In genomic region chrX:142540264-142540663, GRCm38 (mm10) we compare ENCODE assay signal across 8 mouse cellular contexts.
DNase-seq lines count a peak whose midpoint lies in the region; ATAC-seq and TF ChIP-seq lines count a peak whose summit lies in the region.

No protein-coding gene starts in this region.

- DNase-seq in ES-CJ7 (ENCODE audit: low read depth, low spot score) = peak; percentile 53
- DNase-seq in brain, adult 2 months (ENCODE audit: low read depth, low spot score) = peak; percentile 76
- DNase-seq in kidney, postnatal 0 days (ENCODE audit: low spot score) = peak; percentile 82
- peak; percentile 32 for DNase-seq in lung, adult 2 months
- peak; percentile 41 for DNase-seq in thymus, postnatal 0 days (ENCODE audit: low spot score)

- no peak; the same call in 1 of the 2 replicates for ATAC-seq in heart, embryonic 15.5 days (replicated peaks; ENCODE audit: insufficient number of reproducible peaks, insufficient read depth, low FRiP score, low read depth)
- no peak for ATAC-seq in kidney, postnatal 0 days (replicated peaks; ENCODE audit: low FRiP score, low read depth)
- peak; percentile 70 for ATAC-seq in neural tube, embryonic 15.5 days (ENCODE audit: low FRiP score)

- WGBS in heart, embryonic 15.5 days = 9% methylated on average over 7 of the region's 7 CpGs
- WGBS in kidney, postnatal 0 days = 22% methylated on average over 7 of the region's 7 CpGs
- 19% methylated on average over 7 of the region's 7 CpGs for WGBS in lung, adult 2 months
- WGBS in neural tube, embryonic 15.5 days = 14% methylated on average over 7 of the region's 7 CpGs

- no peak overlapping the region for H3K9ac ChIP-seq in heart, embryonic 15.5 days
- no peak overlapping the region for H3K9ac ChIP-seq in kidney, postnatal 0 days (ENCODE audit: low read depth, low read length)
- H3K9ac ChIP-seq in neural tube, embryonic 15.5 days (replicated peaks) = no peak overlapping the region

- H3K27me3 ChIP-seq in heart, embryonic 15.5 days = no peaks in the 10 kb centered on the region
- no peaks in the 10 kb centered on the region for H3K27me3 ChIP-seq in kidney, postnatal 0 days (ENCODE audit: insufficient read depth, low read length)
- peaks cover 7% of the 10 kb centered on the region; the same call in 1 of the 2 replicates for H3K27me3 ChIP-seq in neural tube, embryonic 15.5 days (replicated peaks)

- peak overlapping the region; percentile 33; the same call in 1 of the 2 replicates for H3K4me2 ChIP-seq in heart, embryonic 15.5 days
- peak overlapping the region; percentile 31; the same call in 1 of the 2 replicates for H3K4me2 ChIP-seq in kidney, postnatal 0 days (ENCODE audit: low read length)
- H3K4me2 ChIP-seq in neural tube, embryonic 15.5 days = peak overlapping the region; percentile 40

- TF ChIP-seq POLR2A in embryonic fibroblast, embryonic 13.5 days (IDR thresholded peaks at IDR 0.05; ENCODE audit: low read depth, low read length) = no peak
- no peak for TF ChIP-seq POLR2A in lung, adult 2 months (IDR thresholded peaks at IDR 0.05; ENCODE audit: borderline replicate concordance, extremely low read depth, low read depth, low read length)

- no peaks in the 10 kb centered on the region for H3K4me1 ChIP-seq in embryonic fibroblast, embryonic 13.5 days (ENCODE audit: control insufficient read depth, insufficient read depth, low read length)
- no peaks in the 10 kb centered on the region for H3K4me1 ChIP-seq in heart, embryonic 15.5 days (replicated peaks)
- H3K4me1 ChIP-seq in kidney, postnatal 0 days (replicated peaks; ENCODE audit: insufficient read depth, low read length) = no peaks in the 10 kb centered on the region
- H3K4me1 ChIP-seq in lung, adult 2 months (ENCODE audit: control insufficient read depth, insufficient read depth, low read length) = no peaks in the 10 kb centered on the region
- H3K4me1 ChIP-seq in neural tube, embryonic 15.5 days = no peaks in the 10 kb centered on the region

- no peaks in the 10 kb centered on the region for H3K9me3 ChIP-seq in heart, embryonic 15.5 days (replicated peaks)
- H3K9me3 ChIP-seq in kidney, postnatal 0 days (replicated peaks; ENCODE audit: low read length) = no peaks in the 10 kb centered on the region
- no peaks in the 10 kb centered on the region for H3K9me3 ChIP-seq in neural tube, embryonic 15.5 days (replicated peaks)

- no peaks in the 10 kb centered on the region for H3K36me3 ChIP-seq in heart, embryonic 15.5 days
- H3K36me3 ChIP-seq in kidney, postnatal 0 days (ENCODE audit: insufficient read depth, low read length) = no peaks in the 10 kb centered on the region
- no peaks in the 10 kb centered on the region for H3K36me3 ChIP-seq in neural tube, embryonic 15.5 days

- H3K27ac ChIP-seq in embryonic fibroblast, embryonic 13.5 days (ENCODE audit: insufficient read depth, low read length) = no peak overlapping the region
- H3K27ac ChIP-seq in heart, embryonic 15.5 days = no peak overlapping the region
- H3K27ac ChIP-seq in kidney, postnatal 0 days = no peak overlapping the region
- no peak overlapping the region for H3K27ac ChIP-seq in neural tube, embryonic 15.5 days (replicated peaks)

- TF ChIP-seq CTCF in embryonic fibroblast, embryonic 13.5 days (IDR thresholded peaks at IDR 0.05; ENCODE audit: borderline replicate concordance, insufficient read depth, low read length) = peak; percentile 73
- TF ChIP-seq CTCF in kidney, postnatal 0 days (IDR thresholded peaks at IDR 0.05; ENCODE audit: low read depth) = peak; percentile 81
- TF ChIP-seq CTCF in lung, adult 2 months (IDR thresholded peaks at IDR 0.05; ENCODE audit: insufficient read depth, low read length) = peak; percentile 72

- H3K4me3 ChIP-seq in embryonic fibroblast, embryonic 13.5 days (ENCODE audit: insufficient read depth, low read length) = no peak overlapping the region
- no peak overlapping the region for H3K4me3 ChIP-seq in heart, embryonic 15.5 days
- no peak overlapping the region for H3K4me3 ChIP-seq in kidney, postnatal 0 days (replicated peaks; ENCODE audit: low read depth, low read length)
- no peak overlapping the region for H3K4me3 ChIP-seq in lung, adult 2 months (replicated peaks; ENCODE audit: extremely low read depth, low read depth, low read length)
- H3K4me3 ChIP-seq in neural tube, embryonic 15.5 days (replicated peaks) = no peak overlapping the region

Comparison
In these comparisons a context has a peak if more than half of its experiments do, and no peak if none do; other contexts are left out.
1. DNase-seq: peak in every context shown above with its lines; median percentile 82 in kidney, postnatal 0 days; 76 in brain, adult 2 months; 53 in ES-CJ7; 41 in thymus, postnatal 0 days; 32 in lung, adult 2 months.